Mouse (Mus musculus) right cerebral cortex, postnatal 10 days (tissue): ENCODE results near the gene Vmn1r214.

Experiments
- DNase-seq, 2 experiments: peaks; one replicate each; pipeline ENCODE4 v3.0.0; 2021; ENCODE audit warnings: low spot score in 2 of 2

Gene Vmn1r214

DNA sequence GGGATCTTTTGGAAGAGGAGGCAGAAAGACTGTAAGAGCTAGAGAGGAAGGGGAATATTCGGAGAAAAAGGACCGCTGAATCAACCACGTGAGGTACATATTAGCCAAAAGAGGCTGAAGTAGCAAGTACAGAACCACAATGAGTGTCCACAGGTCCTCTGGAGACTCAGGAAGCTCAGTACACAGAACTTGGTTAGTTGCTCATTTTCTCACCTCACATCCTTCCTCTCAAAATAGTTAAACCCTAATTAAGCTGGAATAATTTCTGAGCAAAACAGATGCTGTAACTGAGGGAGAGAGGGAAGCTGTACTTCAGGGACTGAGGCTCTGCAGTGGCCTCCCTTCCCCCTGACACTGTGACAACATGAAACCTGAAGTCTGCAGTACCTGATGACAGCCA lies at the start of gene Vmn1r214:
Vmn1r214 (plus strand) TSS at position 301 of the 400 bp plus-strand sequence.
- DNase-seq = no peak

DNA sequence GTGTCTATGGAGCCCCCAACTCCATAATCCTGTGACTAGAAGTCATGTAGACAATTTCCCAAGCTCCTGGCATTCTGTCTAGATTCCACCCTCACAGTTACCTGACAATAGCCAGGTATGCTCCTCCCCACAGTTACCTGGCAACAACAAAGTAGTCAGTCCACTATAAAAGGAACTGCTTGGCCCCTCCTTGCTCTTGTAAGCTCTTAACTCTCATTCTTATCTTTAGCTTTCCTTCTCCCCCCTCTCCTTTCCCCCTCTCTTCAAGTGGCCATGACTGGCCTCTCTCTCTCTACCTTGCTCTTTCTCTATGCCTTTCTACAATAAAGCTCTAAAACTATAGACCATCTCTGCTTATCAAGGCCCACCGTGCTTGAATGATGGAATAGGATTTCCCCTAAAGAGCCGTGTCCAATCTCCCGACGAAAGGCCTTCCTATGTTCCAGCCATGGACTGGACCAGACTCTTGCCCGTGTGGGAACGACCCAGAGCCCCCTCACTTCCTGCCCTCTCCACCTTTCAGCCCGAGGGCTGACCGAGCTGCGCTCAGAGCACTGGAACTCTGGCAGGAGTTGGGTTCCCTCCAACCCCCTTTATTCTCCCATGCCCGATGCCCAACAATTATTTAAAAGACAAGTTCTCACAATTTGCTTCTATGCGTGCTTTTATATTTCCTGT lies 39.9 kb upstream of the Vmn1r214 start:
- no peak for DNase-seq

DNA sequence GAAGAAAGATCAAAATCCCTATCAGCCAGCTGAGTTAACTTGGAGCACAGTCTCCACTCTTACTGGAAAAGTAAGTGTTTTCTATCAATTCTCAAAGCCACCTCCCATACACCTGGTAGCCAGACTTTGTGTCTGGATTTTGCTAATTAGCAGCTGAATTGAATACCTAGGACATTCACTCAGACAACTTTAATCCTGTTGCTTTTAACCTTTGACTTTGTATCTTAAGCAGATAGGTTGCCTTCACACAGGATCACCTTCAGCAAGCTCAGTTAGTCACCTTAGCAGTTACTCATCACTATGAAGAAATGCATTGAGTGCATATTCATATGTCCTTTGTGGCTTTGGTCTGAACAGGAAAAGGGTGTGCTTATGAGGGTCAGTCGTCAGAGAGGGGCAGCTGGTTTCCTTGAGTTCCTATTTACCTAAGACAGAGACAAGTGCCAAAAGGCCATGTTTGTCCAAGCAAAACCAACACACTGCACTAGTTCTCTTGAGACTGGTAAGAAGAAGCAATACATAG lies 38.0 kb upstream of the Vmn1r214 start:
- DNase-seq = no peak

DNA sequence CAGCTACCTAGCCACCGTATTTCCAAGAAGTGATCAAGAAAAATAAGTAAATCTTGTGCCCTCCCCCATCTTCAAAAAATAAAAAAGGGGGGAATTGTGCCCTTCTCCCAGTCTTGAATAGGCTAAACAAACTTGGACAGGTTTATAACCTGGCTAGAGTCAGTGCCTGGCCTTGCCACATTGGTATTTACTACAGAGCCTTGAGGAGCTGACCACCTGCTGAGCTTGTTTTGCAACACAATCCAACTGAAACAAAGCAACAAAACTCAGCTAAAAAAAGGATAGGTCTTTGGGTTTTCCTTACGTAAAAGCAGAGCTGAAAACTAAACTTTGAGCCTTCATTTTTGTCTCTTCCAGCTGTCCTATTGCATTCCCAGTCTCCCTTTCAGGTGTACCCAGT lies 37.5 kb upstream of the Vmn1r214 start:
- DNase-seq = no peak

DNA sequence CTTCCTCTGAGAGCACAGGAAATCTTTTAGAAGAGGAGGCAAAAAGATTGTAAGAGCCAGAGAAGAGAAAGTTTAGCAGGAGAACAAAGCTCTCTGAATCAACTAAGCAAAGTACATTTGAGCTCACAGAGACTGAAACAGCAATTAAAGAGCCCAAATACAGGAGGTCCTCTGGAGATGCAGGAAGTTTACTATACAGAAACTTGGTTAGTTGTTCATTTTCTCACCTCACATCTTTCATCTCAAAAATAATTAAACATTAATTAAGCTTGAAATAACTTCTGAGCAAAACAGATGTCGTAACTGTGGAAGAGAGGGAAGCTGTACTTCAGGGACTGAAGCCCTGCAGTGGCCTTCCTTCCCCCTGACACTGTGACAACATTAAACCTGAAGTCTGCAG lies 22.9 kb upstream of the Vmn1r214 start, which contains the start of gene Vmn1r213:
Vmn1r213 (plus strand) TSS at position 301 of the 400 bp plus-strand sequence.
- no peak for DNase-seq

DNA sequence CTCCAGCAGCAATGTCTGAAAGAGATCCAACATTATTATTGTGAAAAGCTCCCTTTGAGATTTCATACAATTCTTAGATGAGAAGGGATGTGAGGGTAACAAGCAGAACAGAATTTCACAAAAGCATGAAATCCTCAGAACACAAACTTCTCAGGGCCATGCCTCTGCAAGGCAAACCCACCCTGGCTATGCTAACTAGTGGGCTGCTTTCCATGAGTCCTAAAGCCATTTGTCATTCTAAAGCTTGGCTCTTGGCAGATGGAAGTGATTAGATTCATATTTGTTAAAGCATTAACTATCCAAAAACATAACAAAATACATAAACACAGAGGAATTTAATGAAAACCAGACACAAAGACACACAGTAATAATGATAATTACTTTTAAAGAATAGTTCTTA lies 12.1 kb upstream of the Vmn1r214 start:
- DNase-seq = no peak

DNA sequence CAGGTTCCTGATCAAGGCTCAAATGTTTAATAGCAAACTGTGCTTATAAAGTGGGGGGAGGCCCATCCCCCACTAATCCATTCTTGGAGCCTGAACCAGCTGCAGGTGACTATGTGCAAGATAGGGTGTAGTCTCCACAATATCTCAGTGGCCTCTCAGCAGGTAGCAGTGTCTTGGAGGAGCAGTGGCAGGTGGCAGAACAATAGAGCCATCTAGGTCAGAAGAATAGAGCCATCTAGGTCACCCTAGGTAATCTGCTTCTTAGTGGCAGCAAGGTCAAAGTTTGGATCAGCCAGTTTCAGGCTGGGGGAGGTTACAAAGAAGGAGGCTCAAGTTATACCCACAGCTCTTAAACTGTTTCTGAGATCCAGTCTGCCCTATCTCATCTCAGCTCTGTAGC lies 5.4 kb upstream of the Vmn1r214 start:
- DNase-seq = no peak

DNA sequence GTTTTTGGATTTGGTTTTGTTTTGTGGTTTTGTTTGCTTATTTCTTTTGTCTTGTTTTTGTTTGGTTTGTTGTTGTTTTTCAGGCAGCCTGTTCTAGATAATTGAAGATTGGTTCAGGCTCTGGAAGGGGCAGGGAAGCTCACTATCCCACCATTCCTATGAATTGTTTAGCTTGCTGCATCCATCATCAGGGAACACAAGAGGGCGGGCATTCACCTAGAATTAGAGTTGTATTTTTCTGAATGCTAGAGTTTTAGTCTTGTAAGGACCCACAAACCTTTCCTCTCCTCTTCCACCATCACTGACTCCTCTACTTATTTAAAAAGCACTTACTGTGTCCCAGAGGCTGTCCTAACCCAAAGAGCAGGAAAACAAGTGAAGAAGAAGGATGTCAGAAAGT lies 27.6 kb downstream of the Vmn1r214 start:
- DNase-seq = no peak

DNA sequence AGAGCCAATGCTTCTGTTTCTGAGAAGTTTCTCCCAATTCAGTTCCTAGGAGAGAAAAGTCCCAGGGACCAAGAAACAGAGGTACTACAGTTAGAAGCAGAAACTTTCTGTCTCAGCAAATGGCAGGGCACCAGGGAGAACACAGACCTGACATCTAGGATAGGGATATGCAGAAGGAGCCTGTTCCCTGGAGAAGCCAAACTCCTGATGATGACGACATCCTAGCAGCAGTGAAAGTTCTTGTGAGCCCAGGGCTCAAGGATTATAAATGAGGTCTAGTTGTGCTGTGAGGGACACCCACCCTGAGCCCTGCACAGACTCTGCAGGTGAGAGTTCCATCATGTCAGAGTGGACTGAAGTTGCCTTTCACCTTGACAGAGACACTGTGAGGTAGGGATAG lies 37.5 kb downstream of the Vmn1r214 start, which contains the start of gene Vmn1r215:
Vmn1r215 (plus strand) TSS at position 301 of the 400 bp plus-strand sequence.
- DNase-seq = no peak

DNA sequence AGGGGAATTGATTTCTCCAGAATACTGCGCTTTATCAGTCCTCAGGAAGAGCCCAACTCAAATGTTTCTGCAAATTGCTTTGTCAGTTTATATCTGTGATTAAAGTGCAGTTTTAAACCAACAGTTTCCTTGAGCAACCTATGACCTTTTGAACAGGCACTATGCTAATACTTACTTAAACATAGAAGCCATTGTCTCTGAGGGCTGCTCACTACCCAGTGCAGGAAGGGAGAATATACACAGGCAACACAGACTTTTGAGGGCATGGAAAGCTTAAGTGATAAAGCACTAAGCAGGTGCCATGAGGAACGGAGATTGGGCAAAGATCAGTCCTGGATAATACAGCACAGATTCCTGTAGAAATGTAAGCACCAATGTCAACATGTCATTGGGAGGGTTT lies 39.1 kb downstream of the Vmn1r214 start:
- no peak for DNase-seq
